Mouse (Mus musculus) brain, embryonic 14.5 days (tissue): ENCODE results near the gene Tmem258. TPM values are rescaled to one million over a fixed set of nuclear protein-coding genes. Genes with fewer than 3 reads are reported as not detected.
"Not testable (repeated sequence)": the region's sequence is repeated elsewhere in the genome, so short reads cannot be mapped to it uniquely, and the experiment has no call there.

Source experiments
- DNase-seq: peaks from one replicate; pipeline ENCODE4 v3.0.0-alpha.2; 2011; ENCODE audit warnings: low read depth
- CTCF ChIP-seq: fragments of 200-500 bp; IDR thresholded peaks from 2 replicates; pipeline ENCODE4 v1.5.1; 2012; ENCODE audit warnings: inconsistent platforms, mild to moderate bottlenecking, moderate library complexity, borderline replicate concordance; ENCODE audit not compliant: insufficient read depth, insufficient read length; ENCODE audit errors: extremely low read depth
- POLR2A ChIP-seq: fragments of 200-500 bp; IDR thresholded peaks from 2 replicates; pipeline ENCODE4 v1.6.1; 2012; ENCODE audit warnings: mild to moderate bottlenecking, inconsistent platforms, borderline replicate concordance; ENCODE audit not compliant: poor library complexity, insufficient read depth, insufficient read length, severe bottlenecking; ENCODE audit errors: extremely low read depth
- polyA plus RNA-seq: library from polyadenylated mRNA; depleted of rRNA; stranded (reverse); fragments of >200 nt; gene quantifications from 2 replicates; pipeline ENCODE4 v1.2.3, GENCODE M21; 2012; rRNA removed

The Tmem258 gene
- 108 and 164 TPM in 2 replicates for polyA plus RNA-seq

GRCm38 (mm10) chr19:10203848-10204615 is at the start of gene Tmem258, which contains the start of gene Fen1:
Tmem258 (plus strand) TSS chr19:10204014.
Fen1 (minus strand) TSS chr19:10204169.
- TF ChIP-seq POLR2A (no peak; the same call in 1 of the 2 replicates), CTCF (no peak)

GRCm38 (mm10) chr19:10157725-10158124 is 46.1 kb upstream of the Tmem258 start:
- TF ChIP-seq CTCF (no peak), POLR2A (no peak)
- no peak for DNase-seq

More at GRCm38 (mm10) chr19:10203848-10204615, at the start of gene Tmem258, which contains the start of gene Fen1:
- peak; percentile 96 for DNase-seq

DNA sequence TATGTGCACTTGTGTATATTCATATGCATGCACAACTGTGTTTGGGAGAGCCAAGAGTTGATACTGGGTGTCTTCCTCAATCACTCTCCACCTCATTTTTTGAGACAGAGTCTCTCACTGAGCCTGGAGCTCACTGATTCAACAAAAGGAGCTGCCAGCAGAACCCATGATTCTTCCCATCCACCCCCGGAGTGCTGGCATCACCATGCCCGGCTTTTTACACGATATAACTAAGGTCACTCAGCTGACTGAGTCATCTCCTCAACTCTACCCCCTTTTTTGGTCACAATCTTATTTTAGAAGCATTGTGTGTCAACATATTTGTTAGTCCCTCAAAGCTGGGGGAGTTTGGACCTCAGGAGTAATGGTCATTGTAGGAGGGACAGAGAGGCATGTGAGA is 39.9 kb upstream of the Tmem258 start:
- TF ChIP-seq POLR2A (no peak), CTCF (no peak)
- no peak for DNase-seq

DNA sequence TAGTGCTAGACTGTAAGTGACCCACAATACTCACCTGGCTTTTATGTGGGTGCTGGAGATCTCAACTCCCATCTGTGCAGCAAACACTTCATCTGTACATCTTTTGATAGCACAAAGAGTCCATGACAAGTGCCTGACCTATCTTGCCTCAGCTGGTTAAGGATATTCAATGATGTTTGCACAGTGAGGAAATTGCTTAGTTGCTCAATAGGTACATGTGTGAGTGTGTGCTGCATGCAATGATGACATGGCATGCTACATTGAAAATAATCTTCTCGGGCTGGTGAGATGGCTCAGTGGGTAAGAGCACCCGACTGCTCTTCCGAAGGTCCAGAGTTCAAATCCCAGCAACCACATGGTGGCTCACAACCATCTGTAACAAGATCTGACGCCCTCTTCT is 37.9 kb upstream of the Tmem258 start:
- not testable (repeated sequence) for DNase-seq

- TF ChIP-seq POLR2A (no peak), CTCF (no peak)
- DNase-seq = no peak
Observed at GRCm38 (mm10) chr19:10167112-10167511, 36.7 kb upstream of the Tmem258 start.

- no peak for DNase-seq
- TF ChIP-seq CTCF (no peak), POLR2A (no peak)
Observed at GRCm38 (mm10) chr19:10167951-10168350, 35.9 kb upstream of the Tmem258 start.

- DNase-seq = no peak
- TF ChIP-seq CTCF (no peak), POLR2A (no peak)
Observed at GRCm38 (mm10) chr19:10168441-10168840, 35.4 kb upstream of the Tmem258 start.

GRCm38 (mm10) chr19:10169179-10169578 is 34.6 kb upstream of the Tmem258 start:
- no peak for DNase-seq
- TF ChIP-seq CTCF (no peak), POLR2A (no peak)

GRCm38 (mm10) chr19:10169692-10170330 is 34.0 kb upstream of the Tmem258 start:
- not testable (repeated sequence) for DNase-seq

DNA sequence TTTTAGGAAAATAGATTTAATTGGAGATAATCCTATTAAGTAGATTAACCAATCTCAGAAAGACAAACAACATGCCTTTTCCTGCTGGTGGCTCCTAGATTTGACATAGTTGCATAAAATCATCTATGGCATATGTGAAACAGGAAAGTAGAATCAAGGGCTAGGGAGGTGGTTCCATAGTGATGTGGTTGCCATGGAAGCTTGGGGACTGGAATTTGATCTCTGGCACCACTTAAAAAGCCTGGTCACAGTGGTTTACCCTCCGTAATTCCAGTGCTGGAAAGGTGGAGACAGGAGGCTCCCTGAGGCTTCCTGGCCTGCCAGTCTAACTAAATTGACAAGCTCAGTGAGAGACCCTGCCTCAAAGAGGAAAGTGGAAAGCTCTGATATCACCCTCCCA is 33.3 kb upstream of the Tmem258 start:
- no peak for TF ChIP-seq POLR2A
- TF ChIP-seq CTCF = no peak

DNA sequence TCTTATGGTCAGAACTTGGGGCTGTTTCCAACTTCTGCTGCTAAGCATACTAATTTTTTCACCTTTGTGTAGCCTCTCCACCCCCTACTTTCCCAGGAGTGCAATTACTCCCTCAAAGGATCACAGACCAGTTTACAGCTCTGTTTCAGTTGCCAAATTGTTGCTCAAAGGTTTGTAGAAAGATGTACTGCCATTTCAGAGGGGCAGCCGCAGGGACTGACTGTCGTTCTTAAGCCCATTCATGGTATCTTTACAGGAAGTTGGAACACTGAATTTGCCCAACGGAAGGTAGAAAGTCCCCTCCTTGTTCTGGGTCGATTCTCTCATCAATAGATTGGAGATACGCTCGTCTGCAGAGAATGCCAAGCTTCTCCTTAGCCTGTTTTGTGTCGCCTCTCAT is 32.5 kb upstream of the Tmem258 start:
- TF ChIP-seq CTCF (no peak), POLR2A (no peak)
- DNase-seq = no peak

More for the DNA sequence above, 33.3 kb upstream of the Tmem258 start:
- DNase-seq = no peak

DNA sequence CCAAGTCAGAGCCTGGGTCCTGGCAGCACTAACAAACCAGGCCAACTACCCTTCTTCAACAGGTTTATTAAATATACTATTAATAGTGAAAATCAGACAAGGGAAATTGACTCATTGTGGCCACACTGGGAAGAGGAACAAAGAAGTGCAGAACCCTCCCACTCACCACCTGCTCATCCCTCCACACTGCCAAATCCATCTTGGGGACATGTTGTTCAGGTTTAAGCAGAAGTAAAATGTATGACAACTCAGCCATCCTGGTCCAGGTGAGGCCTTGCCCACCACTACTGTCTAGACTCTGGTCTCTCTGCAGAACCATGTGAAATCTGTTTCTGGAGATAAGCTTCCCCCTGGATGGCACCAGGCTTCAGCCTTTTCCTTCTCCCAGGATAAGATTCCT is 32.0 kb upstream of the Tmem258 start:
- no peak for DNase-seq
- TF ChIP-seq CTCF (no peak), POLR2A (no peak)
